Mouse (Mus musculus): ENCODE measurements around the gene Cenpx. TPM values are rescaled to one million over a fixed set of nuclear protein-coding genes. Genes with fewer than 3 reads are reported as not detected.
"Not testable (repeated sequence)": the region's sequence is repeated elsewhere in the genome, so short reads cannot be mapped to it uniquely, and the experiment has no call there.

Gene Cenpx
- total RNA-seq, 1 experiment: 53.9 TPM

GRCm38 (mm10) chr11:120684086-120684485, 29.5 kb downstream of the Cenpx start:
- Histone ChIP-seq H3K27ac (ENCODE audit: insufficient read depth, low read depth, low read length, poor library complexity, severe bottlenecking) (no peak overlapping the region), H3K4me1 (ENCODE audit: control insufficient read depth in 2 of 2, insufficient read depth in 2 of 2, low read length in 2 of 2, poor library complexity in 1 of 2) (peaks cover 0 to 7% of the 10 kb centered on the region in 2 experiments; a peak in 1 of 4 replicates), H3K9me3 (ENCODE audit: control insufficient read depth, insufficient read depth, low read depth, low read length) (no peaks in the 10 kb centered on the region), H3K4me3 (ENCODE audit: insufficient read depth in 1 of 2, low read depth in 1 of 2, low read length in 2 of 2, poor library complexity in 1 of 2, severe bottlenecking in 1 of 2) (no peak overlapping the region), H3K36me3 (ENCODE audit: control insufficient read depth, insufficient read depth, low read length, poor library complexity, severe bottlenecking) (peaks cover 55% of the 10 kb centered on the region), H3K9ac (ENCODE audit: insufficient read depth, low read depth, low read length, poor library complexity, severe bottlenecking) (no peak overlapping the region)
- in situ Hi-C loops (cut with MboI; ENCODE audit: low sequenced_read_pairs in 2 of 2, unreplicated experiment in 2 of 2): no loop called here
- no peak for DNase-seq (ENCODE audit: low read depth, low spot score)
- no peak for TF ChIP-seq MAFK (IDR thresholded peaks at IDR 0.05; ENCODE audit: insufficient read depth, low read depth, low read length)
- TF ChIP-seq ZC3H11A (IDR thresholded peaks at IDR 0.05; ENCODE audit: borderline replicate concordance, low read depth, low read length): no peak
- TF ChIP-seq ZNF384 (IDR thresholded peaks at IDR 0.05; ENCODE audit: low read depth, low read length): no peak
- no peak for TF ChIP-seq HCFC1 (IDR thresholded peaks at IDR 0.05; ENCODE audit: borderline replicate concordance, insufficient read depth, low read length)
- no peak for TF ChIP-seq CHD2 (IDR thresholded peaks at IDR 0.05; ENCODE audit: low read depth, low read length)

- Histone ChIP-seq H3K27ac (ENCODE audit: insufficient read depth, low read depth, low read length, poor library complexity, severe bottlenecking) (no peak overlapping the region), H3K4me1 (ENCODE audit: control insufficient read depth in 2 of 2, insufficient read depth in 2 of 2, low read length in 2 of 2, poor library complexity in 1 of 2) (peaks cover 0 to 7% of the 10 kb centered on the region in 2 experiments; a peak in 1 of 4 replicates), H3K9me3 (ENCODE audit: control insufficient read depth, insufficient read depth, low read depth, low read length) (no peaks in the 10 kb centered on the region), H3K9ac (ENCODE audit: insufficient read depth, low read depth, low read length, poor library complexity, severe bottlenecking) (no peak overlapping the region), H3K4me3 (ENCODE audit: insufficient read depth in 1 of 2, low read depth in 1 of 2, low read length in 2 of 2, poor library complexity in 1 of 2, severe bottlenecking in 1 of 2) (no peak overlapping the region), H3K36me3 (ENCODE audit: control insufficient read depth, insufficient read depth, low read length, poor library complexity, severe bottlenecking) (peaks cover 55% of the 10 kb centered on the region)
- no peak for DNase-seq (ENCODE audit: low read depth, low spot score)
- TF ChIP-seq HCFC1 (IDR thresholded peaks at IDR 0.05; ENCODE audit: borderline replicate concordance, insufficient read depth, low read length): no peak
- TF ChIP-seq ZC3H11A (IDR thresholded peaks at IDR 0.05; ENCODE audit: borderline replicate concordance, low read depth, low read length): no peak
- TF ChIP-seq ZNF384 (IDR thresholded peaks at IDR 0.05; ENCODE audit: low read depth, low read length): no peak
- TF ChIP-seq CHD2 (IDR thresholded peaks at IDR 0.05; ENCODE audit: low read depth, low read length): no peak
- in situ Hi-C loops (cut with MboI; ENCODE audit: low sequenced_read_pairs in 2 of 2, unreplicated experiment in 2 of 2): no loop called here
Measured at GRCm38 (mm10) chr11:120683536-120683935, 30.0 kb downstream of the Cenpx start.

GRCm38 (mm10) chr11:120682683-120683082, 30.9 kb downstream of the Cenpx start:
- no peak overlapping the region for H3K9ac ChIP-seq (ENCODE audit: insufficient read depth, low read depth, low read length, poor library complexity, severe bottlenecking)
- peaks cover 56% of the 10 kb centered on the region for H3K36me3 ChIP-seq (ENCODE audit: control insufficient read depth, insufficient read depth, low read length, poor library complexity, severe bottlenecking)
- TF ChIP-seq ZNF384 (IDR thresholded peaks at IDR 0.05; ENCODE audit: low read depth, low read length) (no peak), CHD2 (IDR thresholded peaks at IDR 0.05; ENCODE audit: low read depth, low read length) (no peak), ZC3H11A (IDR thresholded peaks at IDR 0.05; ENCODE audit: borderline replicate concordance, low read depth, low read length) (no peak)
- in situ Hi-C loops (cut with MboI; ENCODE audit: low sequenced_read_pairs in 2 of 2, unreplicated experiment in 2 of 2): no loop called here
- H3K9me3 ChIP-seq (ENCODE audit: control insufficient read depth, insufficient read depth, low read depth, low read length): no peaks in the 10 kb centered on the region
- no peak for DNase-seq (ENCODE audit: low read depth, low spot score)
- no peak overlapping the region for H3K4me3 ChIP-seq (ENCODE audit: insufficient read depth in 1 of 2, low read depth in 1 of 2, low read length in 2 of 2, poor library complexity in 1 of 2, severe bottlenecking in 1 of 2)
- no peak overlapping the region for H3K27ac ChIP-seq (ENCODE audit: insufficient read depth, low read depth, low read length, poor library complexity, severe bottlenecking)
- peaks cover 0 to 10% of the 10 kb centered on the region in 2 experiments; a peak in 1 of 4 replicates for H3K4me1 ChIP-seq (ENCODE audit: control insufficient read depth in 2 of 2, insufficient read depth in 2 of 2, low read length in 2 of 2, poor library complexity in 1 of 2)

- Histone ChIP-seq H3K9ac (ENCODE audit: insufficient read depth, low read depth, low read length, poor library complexity, severe bottlenecking) (no peak overlapping the region), H3K9me3 (ENCODE audit: control insufficient read depth, insufficient read depth, low read depth, low read length) (no peaks in the 10 kb centered on the region), H3K4me3 (ENCODE audit: insufficient read depth in 1 of 2, low read depth in 1 of 2, low read length in 2 of 2, poor library complexity in 1 of 2, severe bottlenecking in 1 of 2) (no peak overlapping the region), H3K4me1 (ENCODE audit: control insufficient read depth in 2 of 2, insufficient read depth in 2 of 2, low read length in 2 of 2, poor library complexity in 1 of 2) (peaks cover 0 to 3% of the 10 kb centered on the region in 2 experiments; a peak in 1 of 4 replicates), H3K27ac (ENCODE audit: insufficient read depth, low read depth, low read length, poor library complexity, severe bottlenecking) (no peak overlapping the region), H3K36me3 (ENCODE audit: control insufficient read depth, insufficient read depth, low read length, poor library complexity, severe bottlenecking) (peaks cover 59% of the 10 kb centered on the region)
- in situ Hi-C loops (cut with MboI; ENCODE audit: low sequenced_read_pairs in 2 of 2, unreplicated experiment in 2 of 2): no loop called here
- TF ChIP-seq ZC3H11A (IDR thresholded peaks at IDR 0.05; ENCODE audit: borderline replicate concordance, low read depth, low read length) (peak; percentile 33; the same call in 1 of the 2 replicates), HCFC1 (IDR thresholded peaks at IDR 0.05; ENCODE audit: borderline replicate concordance, insufficient read depth, low read length) (no peak)
- no peak for DNase-seq (ENCODE audit: low read depth, low spot score)
Measured at GRCm38 (mm10) chr11:120679909-120680308, 33.6 kb downstream of the Cenpx start.

- Histone ChIP-seq H3K4me1 (ENCODE audit: control insufficient read depth in 2 of 2, insufficient read depth in 2 of 2, low read length in 2 of 2, poor library complexity in 1 of 2) (peaks cover 0 to 4% of the 10 kb centered on the region in 2 experiments; a peak in 3 of 4 replicates), H3K36me3 (ENCODE audit: control insufficient read depth, insufficient read depth, low read length, poor library complexity, severe bottlenecking) (peaks cover 44% of the 10 kb centered on the region), H3K9me3 (ENCODE audit: control insufficient read depth, insufficient read depth, low read depth, low read length) (no peaks in the 10 kb centered on the region), H3K9ac (ENCODE audit: insufficient read depth, low read depth, low read length, poor library complexity, severe bottlenecking) (no peak overlapping the region), H3K4me3 (ENCODE audit: insufficient read depth in 1 of 2, low read depth in 1 of 2, low read length in 2 of 2, poor library complexity in 1 of 2, severe bottlenecking in 1 of 2) (no peak overlapping the region), H3K27ac (ENCODE audit: insufficient read depth, low read depth, low read length, poor library complexity, severe bottlenecking) (no peak overlapping the region)
- DNase-seq (ENCODE audit: low read depth, low spot score): no peak
- in situ Hi-C loops (cut with MboI; ENCODE audit: low sequenced_read_pairs in 2 of 2, unreplicated experiment in 2 of 2): no loop called here
- no peak for TF ChIP-seq MAFK (IDR thresholded peaks at IDR 0.05; ENCODE audit: insufficient read depth, low read depth, low read length)
- TF ChIP-seq ZNF384 (IDR thresholded peaks at IDR 0.05; ENCODE audit: low read depth, low read length): no peak
- TF ChIP-seq ZC3H11A (IDR thresholded peaks at IDR 0.05; ENCODE audit: borderline replicate concordance, low read depth, low read length): no peak
- TF ChIP-seq CHD2 (IDR thresholded peaks at IDR 0.05; ENCODE audit: low read depth, low read length): no peak
- no peak for TF ChIP-seq HCFC1 (IDR thresholded peaks at IDR 0.05; ENCODE audit: borderline replicate concordance, insufficient read depth, low read length)
Measured at GRCm38 (mm10) chr11:120676951-120677350, 36.6 kb downstream of the Cenpx start.

- in situ Hi-C loops (cut with MboI; ENCODE audit: low sequenced_read_pairs in 2 of 2, unreplicated experiment in 2 of 2); H3K4me1 ChIP-seq (ENCODE audit: control insufficient read depth in 2 of 2, insufficient read depth in 2 of 2, low read length in 2 of 2, poor library complexity in 1 of 2); H3K27ac ChIP-seq (ENCODE audit: insufficient read depth, low read depth, low read length, poor library complexity, severe bottlenecking); DNase-seq (ENCODE audit: low read depth, low spot score); H3K4me3 ChIP-seq (ENCODE audit: insufficient read depth in 1 of 2, low read depth in 1 of 2, low read length in 2 of 2, poor library complexity in 1 of 2, severe bottlenecking in 1 of 2); H3K9ac ChIP-seq (ENCODE audit: insufficient read depth, low read depth, low read length, poor library complexity, severe bottlenecking); H3K9me3 ChIP-seq (ENCODE audit: control insufficient read depth, insufficient read depth, low read depth, low read length): not testable (repeated sequence)
- peaks cover 40% of the 10 kb centered on the region for H3K36me3 ChIP-seq (ENCODE audit: control insufficient read depth, insufficient read depth, low read length, poor library complexity, severe bottlenecking)
Measured at GRCm38 (mm10) chr11:120675875-120676274, 37.7 kb downstream of the Cenpx start.
